Mouse (Mus musculus): Measurements from ENCODE around the gene Prtg. TPM values are rescaled to one million over a fixed set of nuclear protein-coding genes. Genes with fewer than 3 reads are reported as not detected.

The Prtg gene
- polyA plus RNA-seq, 1 experiment from 2014 or later: 0.43 TPM

DNA sequence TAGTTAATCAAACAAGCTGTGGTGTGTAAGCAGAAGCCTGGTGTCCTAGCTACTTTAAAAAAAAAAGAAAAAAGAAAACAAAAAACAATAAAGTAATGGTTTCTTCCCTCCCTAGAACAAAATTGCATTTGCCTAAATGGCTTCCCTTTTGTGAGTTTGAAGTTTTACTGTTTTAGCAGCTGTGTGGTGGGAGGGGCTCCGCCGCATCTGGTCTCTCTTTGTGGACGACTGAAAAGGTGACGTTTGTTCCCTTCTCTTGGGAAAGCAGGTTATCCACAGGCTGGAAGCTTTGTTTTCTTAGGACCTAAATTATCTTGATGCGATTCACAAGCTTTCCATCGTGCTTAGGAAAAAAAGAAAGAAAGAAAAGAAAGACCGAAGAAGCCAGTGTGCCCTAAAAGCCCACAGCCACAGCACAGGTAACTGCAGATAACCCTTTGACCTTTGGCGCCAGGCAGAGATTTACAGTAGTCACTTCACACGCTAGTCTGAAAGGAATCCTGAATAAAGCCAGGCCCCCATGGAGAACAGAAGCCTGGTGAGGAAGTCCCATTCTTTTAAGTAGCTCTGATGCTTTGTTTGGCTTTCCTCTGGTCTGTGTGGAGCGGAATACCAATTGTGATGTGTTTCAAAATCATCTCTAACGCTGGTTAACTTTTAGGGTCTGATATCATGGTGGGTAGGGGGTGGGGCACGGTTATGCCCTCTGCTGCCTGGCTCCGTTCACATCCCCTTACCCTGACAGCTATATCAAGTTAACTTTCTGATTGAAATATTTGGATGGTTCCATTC, 65.0 kb downstream of the Prtg start:
- Histone ChIP-seq H3K9me3 (replicated peaks) (no peaks in the 10 kb centered on the region), H3K4me1 (peaks cover 18% of the 10 kb centered on the region), H3K36me3 (ENCODE audit: poor library complexity, severe bottlenecking) (no peaks in the 10 kb centered on the region), H3K4me2 (peak overlapping the region; percentile 24; the same call in 1 of the 2 replicates), H3K9ac (peak overlapping the region; percentile 3; the same call in 1 of the 2 replicates), H3K27ac (no peak overlapping the region), H3K27me3 (no peaks in the 10 kb centered on the region), H3K4me3 (no peak overlapping the region)
- WGBS: 10% methylated on average over 13 of the region's 13 CpGs
- ATAC-seq: peak; percentile 38; the same call in 1 of the 2 replicates

DNA sequence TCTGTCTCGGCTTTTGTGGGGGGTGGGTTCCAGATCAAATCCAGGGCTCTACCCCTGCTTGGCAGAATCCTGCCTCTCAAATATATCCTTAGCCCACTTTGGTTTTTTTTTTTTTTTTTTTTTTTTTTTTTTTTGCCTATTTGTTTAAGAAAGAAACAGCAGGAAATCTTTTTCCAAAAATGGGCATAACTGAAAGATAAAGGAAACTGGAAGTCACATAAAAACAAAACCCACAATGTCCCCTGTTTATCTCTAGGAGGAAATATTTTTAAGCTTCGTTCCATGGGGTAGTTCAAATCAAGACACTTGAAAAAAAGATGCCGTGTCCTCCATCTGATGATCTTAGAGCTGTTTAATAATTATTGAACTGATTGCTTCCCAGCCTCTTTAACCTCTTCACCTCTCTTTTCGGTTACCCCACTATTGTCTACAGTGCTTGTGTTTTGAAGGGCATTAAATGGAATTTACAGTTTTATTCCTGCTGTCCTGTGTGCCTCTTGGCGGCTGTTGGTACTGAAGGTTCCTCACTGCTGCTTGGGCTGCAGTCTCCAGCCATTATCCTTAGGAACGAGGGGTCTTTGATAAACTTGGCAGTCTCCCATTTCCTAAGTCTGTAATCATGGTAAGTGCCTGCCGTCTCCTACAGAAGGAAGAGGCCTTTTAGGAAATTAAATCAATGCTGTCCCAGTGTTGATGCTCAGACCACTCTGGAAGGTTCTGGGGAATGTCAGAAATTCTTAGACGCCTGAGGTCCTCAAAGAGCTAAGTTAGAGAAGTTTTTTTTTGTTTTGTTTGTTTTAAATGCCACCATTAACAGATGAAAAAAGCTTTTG, 65.8 kb downstream of the Prtg start:
- Histone ChIP-seq H3K9me3 (replicated peaks) (no peaks in the 10 kb centered on the region), H3K4me1 (peaks cover 18% of the 10 kb centered on the region), H3K9ac (no peak overlapping the region), H3K27me3 (no peaks in the 10 kb centered on the region), H3K4me2 (peak overlapping the region; percentile 5; the same call in 1 of the 2 replicates), H3K36me3 (ENCODE audit: poor library complexity, severe bottlenecking) (no peaks in the 10 kb centered on the region), H3K27ac (0 out of 2 replicates have a peak overlapping the region, but pooled peaks have one; percentile 14), H3K4me3 (no peak overlapping the region)
- no peak for ATAC-seq
- WGBS: 16% methylated on average over 8 of the region's 8 CpGs

DNA sequence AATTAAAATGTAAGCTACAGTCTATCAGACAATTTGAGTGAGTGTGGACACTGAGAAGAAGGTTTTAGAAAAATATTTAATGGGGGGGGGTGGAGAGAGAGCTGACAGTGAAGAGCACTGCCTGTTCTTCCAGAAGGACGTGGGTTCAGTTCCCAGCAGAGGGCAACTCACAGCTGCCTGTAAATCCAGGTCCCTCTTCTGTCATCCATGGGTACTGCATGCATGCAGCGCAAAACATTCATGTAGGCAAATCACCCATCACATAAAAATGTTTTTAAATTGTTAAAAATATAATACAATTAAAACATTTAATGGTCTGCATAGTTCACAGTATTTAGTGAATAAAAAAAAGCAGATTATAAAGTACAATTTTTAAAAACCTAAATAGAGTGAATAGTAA, 69.2 kb downstream of the Prtg start:
- no peak overlapping the region for H3K4me2 ChIP-seq
- H3K27ac ChIP-seq: no peak overlapping the region
- 0 out of 2 replicates have a peak, but pooled peaks cover 12% of the 10 kb centered on the region for H3K27me3 ChIP-seq
- H3K4me1 ChIP-seq: peaks cover 43% of the 10 kb centered on the region
- H3K36me3 ChIP-seq (ENCODE audit: poor library complexity, severe bottlenecking): no peaks in the 10 kb centered on the region
- no peak overlapping the region for H3K4me3 ChIP-seq
- H3K9ac ChIP-seq: no peak overlapping the region
- WGBS: 92% methylated on average over 2 of the region's 2 CpGs
- no peak for ATAC-seq
- no peaks in the 10 kb centered on the region for H3K9me3 ChIP-seq (replicated peaks)

DNA sequence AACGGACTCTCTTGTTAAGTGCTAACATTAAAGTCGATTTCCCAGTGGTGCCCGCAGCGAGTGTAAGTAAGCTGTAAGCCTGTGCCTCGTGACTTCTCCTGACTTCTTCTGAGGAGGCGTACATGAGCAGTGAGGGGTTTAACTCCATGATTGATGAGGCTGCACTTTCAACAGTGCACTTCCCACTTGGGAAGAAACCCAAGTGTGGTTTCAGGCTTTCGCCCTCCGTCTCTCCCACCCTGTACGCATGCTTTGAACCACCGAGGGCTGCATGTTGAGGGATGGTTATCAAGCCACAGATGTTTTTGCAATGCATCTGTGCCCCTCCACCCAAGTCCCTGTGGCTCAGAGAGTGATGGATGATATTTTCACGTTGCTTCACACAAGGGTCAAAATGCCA, 71.2 kb downstream of the Prtg start:
- Histone ChIP-seq H3K9me3 (replicated peaks) (no peaks in the 10 kb centered on the region), H3K4me1 (peaks cover 37% of the 10 kb centered on the region), H3K27me3 (peaks cover 15% of the 10 kb centered on the region; the same call in 1 of the 2 replicates), H3K27ac (no peak overlapping the region), H3K4me3 (no peak overlapping the region), H3K9ac (no peak overlapping the region), H3K4me2 (no peak overlapping the region), H3K36me3 (ENCODE audit: poor library complexity, severe bottlenecking) (no peaks in the 10 kb centered on the region)
- no peak for ATAC-seq
- 45% methylated on average over 11 of the region's 11 CpGs for WGBS

DNA sequence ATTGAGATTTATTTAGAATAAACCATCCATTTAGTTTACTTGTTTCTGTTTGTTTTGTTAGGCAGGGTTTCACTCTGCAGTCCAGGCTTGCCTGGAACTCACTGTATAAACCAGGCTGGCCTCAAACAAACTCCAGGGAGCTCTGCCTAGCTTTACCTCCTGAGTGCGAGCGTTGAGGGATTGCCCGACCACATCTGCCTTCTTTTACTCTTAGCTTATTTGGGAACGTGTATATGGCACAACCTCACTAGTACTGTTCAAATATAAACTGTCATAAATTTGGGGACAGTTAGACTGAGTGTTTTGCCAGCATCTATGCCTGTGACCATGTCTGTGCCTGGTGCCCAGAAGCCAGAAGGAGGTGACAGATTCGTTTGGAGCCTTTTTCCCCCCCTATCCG, 72.0 kb downstream of the Prtg start:
- Histone ChIP-seq H3K27ac (no peak overlapping the region), H3K4me1 (peaks cover 34% of the 10 kb centered on the region), H3K36me3 (ENCODE audit: poor library complexity, severe bottlenecking) (no peaks in the 10 kb centered on the region), H3K27me3 (peaks cover 15% of the 10 kb centered on the region; the same call in 1 of the 2 replicates), H3K4me3 (no peak overlapping the region), H3K9ac (no peak overlapping the region), H3K4me2 (no peak overlapping the region), H3K9me3 (replicated peaks) (no peaks in the 10 kb centered on the region)
- no peak for ATAC-seq
- 46% methylated on average over 6 of the region's 6 CpGs for WGBS

DNA sequence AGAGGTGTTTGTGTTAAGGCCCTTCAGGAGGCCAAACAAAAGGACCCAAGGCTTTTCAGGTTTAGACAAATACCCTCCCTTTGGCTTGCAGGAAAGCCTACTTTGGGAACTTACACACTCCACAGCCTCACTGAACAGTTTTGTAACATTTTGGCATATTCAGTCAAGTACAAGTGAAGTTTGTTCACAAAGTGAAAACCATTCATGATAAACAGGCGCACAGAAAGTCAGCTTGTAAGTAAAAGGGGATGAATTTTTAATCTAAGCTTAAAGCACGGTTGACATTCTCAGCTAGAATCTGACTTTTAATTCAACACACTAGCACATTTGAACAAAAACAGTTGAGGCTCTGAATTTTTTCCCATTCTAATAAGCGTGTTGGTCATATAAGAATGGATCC, 72.9 kb downstream of the Prtg start:
- Histone ChIP-seq H3K9me3 (replicated peaks) (no peaks in the 10 kb centered on the region), H3K4me2 (no peak overlapping the region), H3K9ac (no peak overlapping the region), H3K4me3 (no peak overlapping the region), H3K27ac (no peak overlapping the region), H3K4me1 (peaks cover 34% of the 10 kb centered on the region), H3K36me3 (ENCODE audit: poor library complexity, severe bottlenecking) (no peaks in the 10 kb centered on the region), H3K27me3 (peaks cover 15% of the 10 kb centered on the region; the same call in 1 of the 2 replicates)
- 21% methylated on average over 3 of the region's 3 CpGs for WGBS
- no peak for ATAC-seq

DNA sequence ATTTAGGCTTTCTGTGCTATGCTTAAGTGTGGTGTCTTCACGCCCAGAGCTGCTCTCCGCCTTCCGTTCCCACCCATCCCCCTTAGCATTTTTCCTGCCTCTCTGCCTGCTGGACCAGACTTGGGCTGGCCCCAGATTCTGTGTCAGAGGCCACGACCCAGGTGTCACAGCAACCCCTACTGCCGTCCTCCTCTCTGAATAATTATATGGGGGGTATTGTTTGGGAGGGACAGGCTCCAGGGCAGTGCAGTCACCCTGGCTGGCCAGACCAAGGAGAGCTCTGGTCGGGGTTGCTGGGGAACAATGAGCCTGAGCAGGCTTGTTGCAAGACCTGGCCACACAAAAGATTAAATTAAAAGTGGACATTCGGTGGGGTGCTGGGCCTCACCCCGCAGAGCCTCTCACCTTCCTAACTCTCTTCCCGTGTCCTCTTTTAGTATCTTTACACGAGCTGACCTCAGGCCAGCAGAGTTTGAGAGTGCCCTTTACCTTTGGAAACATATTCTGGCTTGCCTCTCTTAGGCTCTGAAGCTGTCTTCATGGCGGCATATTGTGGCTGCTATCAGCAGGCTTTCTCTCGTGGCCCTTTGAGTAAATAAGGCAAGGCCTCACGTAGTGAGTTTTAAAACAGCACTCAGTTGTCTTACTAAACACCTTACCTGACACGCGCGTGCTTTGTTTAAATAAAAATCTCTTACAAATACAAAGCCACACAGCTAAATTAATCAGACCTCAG, 73.7 kb downstream of the Prtg start:
- 15% methylated on average over 16 of the region's 16 CpGs for WGBS
- Histone ChIP-seq H3K27ac (no peak overlapping the region), H3K9ac (no peak overlapping the region), H3K27me3 (peaks cover 15% of the 10 kb centered on the region; the same call in 1 of the 2 replicates), H3K4me2 (no peak overlapping the region), H3K4me3 (no peak overlapping the region), H3K36me3 (ENCODE audit: poor library complexity, severe bottlenecking) (no peaks in the 10 kb centered on the region), H3K9me3 (replicated peaks) (no peaks in the 10 kb centered on the region), H3K4me1 (peaks cover 34% of the 10 kb centered on the region)
- no peak for ATAC-seq

DNA sequence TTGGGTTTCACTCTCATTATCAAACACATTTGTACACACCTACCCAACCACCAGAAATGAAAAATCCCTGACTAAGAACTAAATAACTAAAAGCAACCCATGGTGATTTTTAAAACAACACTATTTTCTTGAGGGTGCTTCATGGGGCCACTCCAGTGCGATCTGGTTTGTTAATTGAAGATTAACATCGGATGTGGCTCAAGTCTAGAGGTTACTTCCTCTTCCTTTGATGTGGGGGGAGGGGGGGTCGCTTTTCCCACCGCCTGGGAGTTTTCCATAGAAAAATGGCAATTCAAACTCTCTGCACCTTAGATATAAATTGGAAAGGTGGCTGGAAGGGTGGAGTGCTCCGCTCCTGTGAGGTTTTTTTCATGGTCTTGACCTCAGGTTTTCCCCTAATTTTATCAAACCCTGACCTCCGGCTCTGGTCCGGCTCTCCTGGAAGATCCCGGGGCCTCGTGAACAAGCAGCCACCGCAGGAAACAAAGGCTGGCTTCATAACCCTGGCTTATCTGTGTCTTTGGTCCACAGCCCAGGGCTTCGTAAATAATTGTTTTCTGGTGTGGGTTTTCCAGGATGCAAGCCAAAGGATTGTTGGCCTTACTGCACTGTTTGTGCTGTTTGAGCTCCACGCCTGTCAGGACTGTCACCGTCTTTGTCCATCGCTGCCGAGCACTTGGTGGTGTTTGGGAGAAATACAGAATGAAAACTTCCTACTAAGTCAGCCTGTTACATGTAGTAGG, 74.5 kb downstream of the Prtg start:
- Histone ChIP-seq H3K27me3 (peaks cover 15% of the 10 kb centered on the region; the same call in 1 of the 2 replicates), H3K9me3 (replicated peaks) (no peaks in the 10 kb centered on the region), H3K36me3 (ENCODE audit: poor library complexity, severe bottlenecking) (no peaks in the 10 kb centered on the region), H3K4me3 (no peak overlapping the region), H3K27ac (peak overlapping the region; percentile 31; the same call in 1 of the 2 replicates), H3K9ac (peak overlapping the region; percentile 26; the same call in 1 of the 2 replicates), H3K4me1 (peaks cover 34% of the 10 kb centered on the region), H3K4me2 (no peak overlapping the region)
- ATAC-seq: no peak
- WGBS: 16% methylated on average over 15 of the region's 15 CpGs

DNA sequence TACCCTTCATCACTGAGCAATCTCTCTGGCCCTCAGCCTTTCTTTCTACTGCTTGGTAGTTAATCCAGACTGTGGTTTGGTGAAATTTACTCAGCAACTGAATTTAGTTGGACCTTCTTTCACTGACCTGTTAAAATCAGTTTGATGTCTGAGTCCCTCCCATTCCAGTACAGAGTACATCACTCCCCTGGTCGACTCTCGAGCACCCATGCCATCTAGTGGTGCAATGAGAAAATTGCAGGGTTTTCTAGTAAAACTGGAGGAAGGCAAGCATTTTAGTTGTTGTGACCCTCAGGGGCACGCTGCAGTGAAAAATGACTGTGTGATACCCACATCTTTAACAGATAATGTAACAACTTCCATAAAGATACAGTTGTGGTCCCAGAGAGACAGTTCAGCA, 77.3 kb downstream of the Prtg start:
- H3K9ac ChIP-seq: no peak overlapping the region
- H3K27ac ChIP-seq: no peak overlapping the region
- no peak overlapping the region for H3K4me3 ChIP-seq
- H3K9me3 ChIP-seq (replicated peaks): no peaks in the 10 kb centered on the region
- WGBS: 17% methylated on average over 3 of the region's 3 CpGs
- peak; percentile 75 for ATAC-seq
- H3K4me1 ChIP-seq: peaks cover 29% of the 10 kb centered on the region
- H3K36me3 ChIP-seq (ENCODE audit: poor library complexity, severe bottlenecking): no peaks in the 10 kb centered on the region
- H3K27me3 ChIP-seq: peaks cover 8% of the 10 kb centered on the region; the same call in 1 of the 2 replicates
- no peak overlapping the region for H3K4me2 ChIP-seq

DNA sequence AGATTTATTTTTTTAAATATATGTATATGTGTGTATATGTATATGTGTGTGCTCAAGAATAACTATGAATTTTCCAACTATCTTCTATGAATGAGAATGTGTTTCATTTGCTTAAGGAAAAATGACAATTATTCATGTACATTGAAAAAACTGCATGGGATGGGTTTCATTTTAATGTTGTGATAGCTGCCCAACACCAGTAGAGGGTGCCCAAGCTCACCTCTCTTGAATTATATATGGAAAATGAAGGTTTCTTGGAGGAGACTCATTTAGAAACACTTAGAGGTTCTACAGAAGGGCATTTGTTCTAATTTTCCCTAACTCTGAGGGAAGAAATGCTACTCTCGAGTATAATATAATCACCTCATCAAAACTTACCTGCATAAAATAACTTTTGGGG, 83.1 kb downstream of the Prtg start:
- H3K27ac ChIP-seq: no peak overlapping the region
- no peak overlapping the region for H3K4me2 ChIP-seq
- no peak overlapping the region for H3K9ac ChIP-seq
- no peaks in the 10 kb centered on the region for H3K4me1 ChIP-seq
- no peaks in the 10 kb centered on the region for H3K9me3 ChIP-seq (replicated peaks)
- ATAC-seq: no peak
- no peaks in the 10 kb centered on the region for H3K27me3 ChIP-seq
- no peaks in the 10 kb centered on the region for H3K36me3 ChIP-seq (ENCODE audit: poor library complexity, severe bottlenecking)
- 85% methylated on average over 1 of the region's 1 CpGs for WGBS
- H3K4me3 ChIP-seq: no peak overlapping the region

DNA sequence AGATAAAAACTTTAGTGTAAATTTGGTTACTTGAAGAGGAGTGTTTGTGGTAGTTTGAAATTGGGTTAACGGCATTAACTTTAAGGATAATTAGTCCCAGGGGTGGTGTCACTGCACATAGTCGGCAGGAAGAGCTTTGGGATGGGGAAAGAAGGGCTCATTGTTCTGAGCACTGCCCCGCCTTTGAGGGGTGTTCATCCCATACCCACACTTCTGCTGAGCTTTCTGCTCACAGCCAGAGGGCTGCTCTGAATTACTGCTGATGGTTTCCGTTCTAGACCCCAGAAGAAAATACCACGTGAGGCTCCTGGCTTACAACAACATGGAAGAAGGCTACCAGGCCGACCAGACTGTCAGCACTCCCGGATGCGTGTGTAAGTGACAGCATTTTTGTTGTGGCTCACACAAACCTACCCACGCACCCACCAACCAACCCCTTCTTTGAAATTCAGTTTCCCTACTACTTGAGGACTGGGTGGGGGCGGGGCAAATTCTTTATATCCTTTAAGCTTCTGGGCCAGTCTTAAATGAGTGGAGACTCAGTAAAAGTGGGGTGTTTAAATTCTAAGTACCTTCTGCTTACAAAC, 83.9 kb downstream of the Prtg start:
- H3K4me3 ChIP-seq: no peak overlapping the region
- no peak overlapping the region for H3K27ac ChIP-seq
- no peaks in the 10 kb centered on the region for H3K9me3 ChIP-seq (replicated peaks)
- no peak overlapping the region for H3K9ac ChIP-seq
- WGBS: 80% methylated on average over 10 of the region's 10 CpGs
- H3K4me1 ChIP-seq: no peaks in the 10 kb centered on the region
- no peaks in the 10 kb centered on the region for H3K27me3 ChIP-seq
- H3K36me3 ChIP-seq (ENCODE audit: poor library complexity, severe bottlenecking): no peaks in the 10 kb centered on the region
- H3K4me2 ChIP-seq: no peak overlapping the region
- ATAC-seq: no peak

Data from forebrain, embryonic 13.5 days (tissue).